Mouse (Mus musculus) C2C12 (cell line): ENCODE data around the gene Gm12185.
"Not testable (repeated sequence)": the region's sequence is repeated elsewhere in the genome, so short reads cannot be mapped to it uniquely, and the experiment has no call there.

Experiments used
- CTCF ChIP-seq: IDR thresholded peaks from one replicate; pipeline ENCODE4 v1.5.1; 2011; ENCODE audit not compliant: control insufficient read depth, insufficient read depth, insufficient read length
- MAX ChIP-seq: IDR thresholded peaks from one replicate; pipeline ENCODE4 v1.6.1; 2011; ENCODE audit warnings: mild to moderate bottlenecking, control low read depth
- MYOD1 ChIP-seq: IDR thresholded peaks from one replicate; pipeline ENCODE4 v1.6.1; 2011; ENCODE audit warnings: low read depth; ENCODE audit not compliant: control insufficient read depth, insufficient read length
- USF1 ChIP-seq: IDR thresholded peaks from one replicate; pipeline ENCODE4 v1.6.1; 2011; ENCODE audit warnings: low read depth, mild to moderate bottlenecking, control low read depth, moderate library complexity

DNA sequence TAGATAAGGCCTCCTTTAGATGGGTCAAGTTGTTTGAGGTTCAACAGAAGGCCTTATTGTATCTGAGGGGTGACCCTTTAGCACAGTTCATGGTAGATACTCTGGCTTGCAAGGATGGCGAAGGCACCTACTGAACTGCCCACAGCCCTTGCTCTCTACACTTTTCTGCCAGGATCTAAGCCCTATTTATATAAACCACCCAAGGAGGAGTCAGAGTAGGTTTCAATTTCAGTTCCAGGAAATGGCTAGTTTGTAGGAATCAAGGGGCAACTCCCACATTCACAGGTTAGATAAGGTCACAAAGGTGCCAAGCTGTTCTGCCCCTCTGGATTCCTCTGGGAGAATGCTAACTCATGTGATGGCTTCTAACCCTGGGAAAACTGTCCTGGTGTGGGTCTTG is 64.0 kb downstream of the Gm12185 start:
- TF ChIP-seq CTCF, USF1, MAX, MYOD1: not testable (repeated sequence)
